Comparison of ENCODE assay signal across 24 mouse cellular contexts in the genomic region with DNA sequence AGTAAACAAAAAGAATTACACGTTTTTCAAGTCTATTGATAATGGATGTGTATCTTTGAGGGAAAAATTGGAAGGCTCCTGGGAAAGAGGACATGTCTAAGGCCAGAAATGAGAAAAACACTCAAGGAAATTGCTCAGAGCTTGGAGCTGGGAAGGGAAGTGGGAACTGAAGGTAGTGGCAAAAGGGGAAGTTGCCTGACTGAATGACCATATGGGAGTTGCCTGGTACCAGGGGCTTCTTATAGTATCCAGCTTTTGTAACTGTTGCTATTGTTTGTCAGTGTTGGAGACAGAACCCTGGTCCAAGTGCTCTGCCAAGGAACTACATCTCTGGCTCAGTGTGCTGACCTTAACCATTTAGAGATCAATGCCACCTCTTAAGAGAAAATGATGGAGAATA. TPM values are rescaled to one million over a fixed set of nuclear protein-coding genes. Genes with fewer than 3 reads are reported as not detected.
A peak's percentile ranks its signal among the peaks of the same experiment; 100 is the strongest.
DNase-seq lines count a peak whose midpoint lies in the region; ATAC-seq and TF ChIP-seq lines count a peak whose summit lies in the region.
"Had no signal": no experiment of that assay in that cellular context is flagged by ENCODE, and none has a peak within 500 bp of the region (broad histone marks: within the 10 kb centered on the region; RNA-seq: fewer than 3 reads in every experiment).

No protein-coding gene starts in this region.

- peak overlapping the region; percentile 81 for H3K27ac ChIP-seq in heart, adult 2 months
- no peak overlapping the region for H3K27ac ChIP-seq in CH12.LX (ENCODE audit: insufficient read depth, low read depth)
- H3K27ac ChIP-seq in kidney, adult 2 months (ENCODE audit: insufficient read depth, low read depth, low read length): no peak overlapping the region
- H3K27ac ChIP-seq: embryonic facial prominence, embryonic 13.5 days; forebrain, embryonic 13.5 days; heart, embryonic 10.5 days; hindbrain, embryonic 12.5 days; hindbrain, postnatal 0 days had no signal

- no peak overlapping the region for H3K9ac ChIP-seq in heart, adult 2 months (ENCODE audit: low read depth, low read length)
- no peak overlapping the region for H3K9ac ChIP-seq in CH12.LX (ENCODE audit: insufficient read depth, low read depth)
- H3K9ac ChIP-seq: embryonic facial prominence, embryonic 13.5 days; forebrain, embryonic 13.5 days; forebrain, postnatal 0 days; hindbrain, embryonic 12.5 days had no signal

- TF ChIP-seq POLR2A in heart, adult 2 months (IDR thresholded peaks at IDR 0.05; ENCODE audit: insufficient read depth, low read depth, low read length): no peak
- no peak for TF ChIP-seq POLR2A in CH12.LX (IDR thresholded peaks at IDR 0.05; ENCODE audit: low read depth, low read length)
- TF ChIP-seq POLR2A in kidney, adult 2 months (IDR thresholded peaks at IDR 0.05; ENCODE audit: low read depth, low read length): no peak

- H3K9me3 ChIP-seq in CH12.LX (replicated peaks; ENCODE audit: low read length): no peaks in the 10 kb centered on the region
- H3K9me3 ChIP-seq: embryonic facial prominence, embryonic 13.5 days; forebrain, embryonic 13.5 days; heart, embryonic 10.5 days; hindbrain, embryonic 12.5 days had no signal

- TF ChIP-seq RAD21 in CH12.LX (IDR thresholded peaks at IDR 0.05; ENCODE audit: low read depth, low read length): no peak

- TF ChIP-seq CTCF in heart, adult 2 months (IDR thresholded peaks at IDR 0.05): no peak
- TF ChIP-seq CTCF in CH12.LX (conservative IDR thresholded peaks at IDR 0.05 in 1 of 2, IDR thresholded peaks at IDR 0.05 in 1 of 2; ENCODE audit: low read depth in 2 of 2, low read length in 2 of 2): no peak
- TF ChIP-seq CTCF in kidney, adult 2 months (conservative IDR thresholded peaks at IDR 0.05; ENCODE audit: insufficient read depth, insufficient read length, low read depth, low read length): no peak

- no peaks in the 10 kb centered on the region for H3K79me2 ChIP-seq in heart, adult 2 months (replicated peaks; ENCODE audit: control insufficient read depth, insufficient read depth, low read length)
- H3K79me2 ChIP-seq in CH12.LX (replicated peaks; ENCODE audit: control insufficient read depth, extremely low read depth, insufficient read depth, poor library complexity, severe bottlenecking): no peaks in the 10 kb centered on the region

- no peak overlapping the region for H3K4me2 ChIP-seq in CH12.LX (ENCODE audit: insufficient read depth, low read depth, poor library complexity, severe bottlenecking)
- H3K4me2 ChIP-seq: embryonic facial prominence, embryonic 13.5 days; forebrain, embryonic 13.5 days; hindbrain, embryonic 12.5 days had no signal

- 33% methylated on average over 1 of the region's 1 CpGs for WGBS in heart, adult 2 months
- WGBS in kidney, adult 2 months: 75% methylated on average over 1 of the region's 1 CpGs

- 0 out of 2 replicates have a peak, but pooled peaks have one; percentile 18 for TF ChIP-seq EP300 in heart, adult 2 months (IDR thresholded peaks at IDR 0.05; ENCODE audit: insufficient read depth, low read depth, low read length)
- peak; percentile 43; the same call in 1 of the 2 replicates for TF ChIP-seq EP300 in CH12.LX (IDR thresholded peaks at IDR 0.05; ENCODE audit: low read length)

- ATAC-seq in granulocyte monocyte progenitor cell, adult 5-6 weeks (replicated peaks; ENCODE audit: poor library complexity, severe bottlenecking): peak; percentile 91
- ATAC-seq: forebrain, embryonic 13.5 days; forebrain, postnatal 0 days; hindbrain, postnatal 0 days had no signal

- DNase-seq in heart, adult 2 months: no peak
- DNase-seq in heart, postnatal 4 days: no peak
- DNase-seq in CH12.LX (ENCODE audit: extremely low read depth): no peak
- DNase-seq in MEL-GATA-1-ER (ENCODE audit: extremely low read depth, low read depth): peak; percentile 18
- no peak for DNase-seq in adipocyte (ENCODE audit: low spot score)
- DNase-seq in kidney, adult 2 months: no peak
- no peak for DNase-seq in spleen, postnatal 4 days (ENCODE audit: low spot score in 2 of 2)
- DNase-seq: adrenal gland, postnatal 14 days; cerebellum, adult 11 months; cerebellum, adult 8-10 months; cerebellum, postnatal 14 days; forebrain, postnatal 0 days; gastrocnemius, postnatal 36 days; kidney, adult 11 months had no signal

- dilution Hi-C loops in CH12.LX (cut with MboI; ENCODE audit: extremely low pct_ligation_motif_present, extremely low pct_unique_long_range_greater_than_20kb, low sequenced_read_pairs): no loop called here

- in situ Hi-C loops in CH12.LX (cut with MboI; ENCODE audit: low pct_ligation_motif_present, low pct_unique_long_range_greater_than_20kb, low sequenced_read_pairs): no loop called here

- H3K36me3 ChIP-seq in heart, adult 2 months (ENCODE audit: control insufficient read depth, insufficient read depth, low read length): peaks cover 3% of the 10 kb centered on the region
- no peaks in the 10 kb centered on the region for H3K36me3 ChIP-seq in CH12.LX (replicated peaks in 1 of 2; ENCODE audit: control insufficient read depth in 1 of 2, insufficient read depth in 1 of 2, low read length in 1 of 2)
- H3K36me3 ChIP-seq in kidney, adult 2 months (ENCODE audit: control insufficient read depth, insufficient read depth, low read length): no peaks in the 10 kb centered on the region
- H3K36me3 ChIP-seq: hindbrain, embryonic 12.5 days had no signal

- no peak overlapping the region for H3K4me3 ChIP-seq in heart, adult 2 months
- no peak overlapping the region for H3K4me3 ChIP-seq in CH12.LX (replicated peaks in 1 of 3; ENCODE audit: low read depth in 2 of 3, low read length in 2 of 3, poor library complexity in 1 of 3)
- H3K4me3 ChIP-seq in kidney, adult 2 months (ENCODE audit: insufficient read depth, low read depth, low read length): no peak overlapping the region
- H3K4me3 ChIP-seq: embryonic facial prominence, embryonic 13.5 days; forebrain, embryonic 13.5 days; heart, embryonic 10.5 days; hindbrain, embryonic 12.5 days had no signal

- intact Hi-C loops in heart, adult 2 months (cut with DNase I): loop anchor here (5.0 kb wide), 1 partner anchor 74 kb away; no protein-coding TSS in a partner anchor

- H3K4me1 ChIP-seq in heart, adult 2 months (ENCODE audit: control insufficient read depth, insufficient read depth, low read length): peaks cover 3% of the 10 kb centered on the region
- H3K4me1 ChIP-seq in CH12.LX (ENCODE audit: control insufficient read depth in 1 of 2, insufficient read depth in 2 of 2): peaks cover 0 to 9% of the 10 kb centered on the region in 2 experiments; a peak in 2 of 4 replicates
- H3K4me1 ChIP-seq in kidney, adult 2 months (ENCODE audit: control insufficient read depth, insufficient read depth, low read length): no peaks in the 10 kb centered on the region
- H3K4me1 ChIP-seq: embryonic facial prominence, embryonic 13.5 days; forebrain, embryonic 13.5 days; heart, embryonic 10.5 days; hindbrain, embryonic 12.5 days had no signal

- H3K27me3 ChIP-seq in heart, adult 2 months (ENCODE audit: control insufficient read depth, insufficient read depth, low read length): no peaks in the 10 kb centered on the region
- H3K27me3 ChIP-seq in CH12.LX (replicated peaks): no peaks in the 10 kb centered on the region
- H3K27me3 ChIP-seq in kidney, adult 2 months (replicated peaks; ENCODE audit: control insufficient read depth, insufficient read depth, low read length): no peaks in the 10 kb centered on the region
- H3K27me3 ChIP-seq: forebrain, embryonic 13.5 days had no signal

TF ChIP-seq in CH12.LX, 34 proteins besides CTCF, POLR2A, EP300 and RAD21:
- TF ChIP-seq MYC (IDR thresholded peaks at IDR 0.05; ENCODE audit: low read depth, low read length) (no peak), IRF4 (IDR thresholded peaks at IDR 0.05; ENCODE audit: low read depth, low read length) (peak; percentile 46)

RNA-seq across cellular contexts. Expression of a gene that starts 15.2 kb away (rescaled TPM):
- total RNA-seq in heart, adult 2 months (2021): 1 to 10 TPM in 1 of 2 experiments, under 1 TPM in 1; 0.96 to 1.6 TPM
- 0.45 and 0.97 TPM in 2 replicates for polyA plus RNA-seq in heart, adult 2 months (2012; rRNA removed)
- total RNA-seq in heart, postnatal 4 days (2021): 1 to 10 TPM; 1.1 TPM
- total RNA-seq in CH12.LX (2012; rRNA removed) (1.5 and 3.4 TPM in 2 replicates), CH12.LX (2014; rRNA removed) (15.7 and 17.2 TPM in 2 replicates)
- 4.1 and 4.9 TPM in 2 replicates for polyA plus RNA-seq in CH12.LX (2012; ENCODE audit: insufficient read length, low read depth)
- not detected in 2 replicates for total RNA-seq in granulocyte monocyte progenitor cell, adult 5-6 weeks (2014; fragmentation: Nextera tagmentation)
- 1.4 TPM in 1 of 2 replicates, not detected in the other for total RNA-seq in granulocyte monocyte progenitor cell, adult 5-6 weeks (2017)
- polyA plus RNA-seq in kidney, adult 2 months (2012; rRNA removed): 0.10 and 0.33 TPM in 2 replicates
- total RNA-seq: ES-E14 had no signal

RNA-seq across cellular contexts. Expression of a gene that starts 44.4 kb away (rescaled TPM):
- not detected for total RNA-seq in heart, adult 2 months (2021)
- not detected in 2 replicates for polyA plus RNA-seq in heart, adult 2 months (2012; rRNA removed)
- not detected for total RNA-seq in heart, postnatal 4 days (2021)
- total RNA-seq in CH12.LX (2012; rRNA removed) (0.04 TPM in 1 of 2 replicates, not detected in the other), CH12.LX (2014; rRNA removed) (0.30 and 0.58 TPM in 2 replicates)
- polyA plus RNA-seq in CH12.LX (2012; ENCODE audit: insufficient read length, low read depth): 0.10 and 0.11 TPM in 2 replicates
- total RNA-seq in granulocyte monocyte progenitor cell, adult 5-6 weeks (2014; fragmentation: Nextera tagmentation): not detected in 2 replicates
- total RNA-seq in granulocyte monocyte progenitor cell, adult 5-6 weeks (2017): not detected in 2 replicates
- polyA plus RNA-seq in kidney, adult 2 months (2012; rRNA removed): not detected in 2 replicates
- total RNA-seq: adrenal gland, adult 18-20 months; adrenal gland, postnatal 14 days; ES-E14; forebrain, postnatal 0 days; gastrocnemius, adult 18-20 months; gastrocnemius, postnatal 36 days; heart, postnatal 25 days; hindbrain, postnatal 0 days had no signal
